Mouse (Mus musculus) bone marrow macrophage, adult 2 months (primary cell): Measurements from ENCODE around the gene Galk1. TPM values are rescaled to one million over a fixed set of nuclear protein-coding genes. Genes with fewer than 3 reads are reported as not detected.

ENCODE experiments used
- H3K27ac ChIP-seq: 2 replicates; pipeline ENCODE4 v1.5.1; 2012; ENCODE audit warnings: low read depth, low read length; ENCODE audit not compliant: insufficient read depth
- H3K4me1 ChIP-seq: 2 replicates; pipeline ENCODE4 v1.6.1; 2012; ENCODE audit warnings: low read length; ENCODE audit not compliant: control insufficient read depth, insufficient read depth
- H3K4me3 ChIP-seq: 2 replicates; pipeline ENCODE4 v1.5.1; 2012; ENCODE audit warnings: mild to moderate bottlenecking, low read length, moderate library complexity; ENCODE audit not compliant: insufficient read depth
- CTCF ChIP-seq: IDR thresholded peaks from 2 replicates; pipeline ENCODE4 v1.5.1; 2012; ENCODE audit warnings: low read depth, mild to moderate bottlenecking, low read length, moderate library complexity
- POLR2A ChIP-seq: IDR thresholded peaks from 2 replicates; pipeline ENCODE4 v1.6.1; 2012; ENCODE audit warnings: mild to moderate bottlenecking, low read depth, low read length, borderline replicate concordance
- polyA plus RNA-seq: library from polyadenylated mRNA; stranded (reverse); fragments of >200 nt; gene quantifications from 2 replicates; pipeline ENCODE4 v1.2.4, GENCODE M21; 2012; ENCODE audit not compliant: missing spikeins, insufficient read depth, insufficient read length

Galk1 gene
- 12.2 and 14.4 TPM in 2 replicates for polyA plus RNA-seq

GRCm38 (mm10) chr11:116012262-116012947 lies at the start of gene Galk1:
TSS of gene Galk1 (minus strand) at chr11:116012719.
- Histone ChIP-seq H3K27ac (0 out of 2 replicates have a peak within 1 kb of the TSS, but pooled peaks have one; percentile 19), H3K4me3 (peak within 1 kb of the TSS; percentile 73), H3K4me1 (peaks cover 13% of the 10 kb centered on the region)
- TF ChIP-seq POLR2A, result no peak
- TF ChIP-seq CTCF, result no peak

- H3K4me3 ChIP-seq, result no peak overlapping the region
- H3K27ac ChIP-seq, result no peak overlapping the region
- TF ChIP-seq POLR2A (no peak), CTCF (no peak)
- H3K4me1 ChIP-seq, result no peaks in the 10 kb centered on the region
These were observed 49.3 kb upstream of the Galk1 start for GRCm38 (mm10) chr11:116061641-116062415.

- no peak overlapping the region for H3K27ac ChIP-seq
- no peak for TF ChIP-seq CTCF
- no peak for TF ChIP-seq POLR2A
These were observed 48.1 kb upstream of the Galk1 start for GRCm38 (mm10) chr11:116060596-116060995.

GRCm38 (mm10) chr11:116059691-116060025 lies 47.1 kb upstream of the Galk1 start:
- TF ChIP-seq POLR2A (no peak), CTCF (no peak)
- Histone ChIP-seq H3K4me1 (no peaks in the 10 kb centered on the region), H3K4me3 (no peak overlapping the region), H3K27ac (no peak overlapping the region)

More at GRCm38 (mm10) chr11:116060596-116060995, 48.1 kb upstream of the Galk1 start:
- Histone ChIP-seq H3K4me1 (no peaks in the 10 kb centered on the region), H3K4me3 (no peak overlapping the region)

- no peak for TF ChIP-seq POLR2A
- Histone ChIP-seq H3K27ac (no peak overlapping the region), H3K4me1 (no peaks in the 10 kb centered on the region), H3K4me3 (no peak overlapping the region)
These were observed 46.6 kb upstream of the Galk1 start for GRCm38 (mm10) chr11:116058868-116059690.

- no peak overlapping the region for H3K4me3 ChIP-seq
- TF ChIP-seq CTCF (no peak), POLR2A (no peak)
- no peak overlapping the region for H3K27ac ChIP-seq
- no peaks in the 10 kb centered on the region for H3K4me1 ChIP-seq
These were observed 45.6 kb upstream of the Galk1 start for GRCm38 (mm10) chr11:116058022-116058614.

- Histone ChIP-seq H3K4me1 (no peaks in the 10 kb centered on the region), H3K27ac (no peak overlapping the region), H3K4me3 (no peak overlapping the region)
- no peak for TF ChIP-seq CTCF
- no peak for TF ChIP-seq POLR2A
These were observed 44.8 kb upstream of the Galk1 start for GRCm38 (mm10) chr11:116057237-116057881.

- Histone ChIP-seq H3K27ac (no peak overlapping the region), H3K4me1 (no peaks in the 10 kb centered on the region), H3K4me3 (no peak overlapping the region)
- TF ChIP-seq CTCF (no peak), POLR2A (no peak)
These were observed 43.4 kb upstream of the Galk1 start for GRCm38 (mm10) chr11:116055873-116056272.
